Mouse (Mus musculus): ENCODE results near the gene Gm10300. TPM values are rescaled to one million over a fixed set of nuclear protein-coding genes. Genes with fewer than 3 reads are reported as not detected.

Gm10300 gene
- polyA plus RNA-seq, 1 experiment: not detected

GRCm38 (mm10) chr4:132066101-132066773, 8.3 kb upstream of the Gm10300 start:
- Histone ChIP-seq H3K36me3 (ENCODE audit: control insufficient read depth, insufficient read depth) (no peaks in the 10 kb centered on the region), H3K4me3 (ENCODE audit: insufficient read depth, poor library complexity, severe bottlenecking) (no peak overlapping the region), H3K79me3 (ENCODE audit: low read depth) (no peaks in the 10 kb centered on the region), H3ac (ENCODE audit: control insufficient read depth, insufficient read length, low read depth) (no peak overlapping the region), H3K27me3 (ENCODE audit: control insufficient read depth, insufficient read depth, insufficient read length) (no peaks in the 10 kb centered on the region), H3K79me2 (ENCODE audit: control insufficient read depth, insufficient read depth) (no peaks in the 10 kb centered on the region)
- TF ChIP-seq USF1 (IDR thresholded peaks at IDR 0.05; ENCODE audit: low read depth): no peak
- no peak for TF ChIP-seq FOSL1 (IDR thresholded peaks at IDR 0.05; ENCODE audit: insufficient read depth, low read length, poor library complexity, severe bottlenecking)
- no peak for TF ChIP-seq MAX (IDR thresholded peaks at IDR 0.05)
- TF ChIP-seq CTCF (IDR thresholded peaks at IDR 0.05; ENCODE audit: control insufficient read depth, insufficient read depth, insufficient read length): no peak
- no peak for TF ChIP-seq MYOD1 (IDR thresholded peaks at IDR 0.05; ENCODE audit: control insufficient read depth, insufficient read length, low read depth)
- no peak for TF ChIP-seq CEBPB (IDR thresholded peaks at IDR 0.05; ENCODE audit: low read depth)
- TF ChIP-seq MYOG (IDR thresholded peaks at IDR 0.05; ENCODE audit: control insufficient read depth, extremely low read depth, insufficient read length): no peak

- TF ChIP-seq MYOG (IDR thresholded peaks at IDR 0.05; ENCODE audit: control insufficient read depth, extremely low read depth, insufficient read length): no peak
- TF ChIP-seq USF1 (IDR thresholded peaks at IDR 0.05; ENCODE audit: low read depth): no peak
- no peak for TF ChIP-seq CEBPB (IDR thresholded peaks at IDR 0.05; ENCODE audit: low read depth)
- TF ChIP-seq CTCF (IDR thresholded peaks at IDR 0.05; ENCODE audit: control insufficient read depth, insufficient read depth, insufficient read length): no peak
- TF ChIP-seq MYOD1 (IDR thresholded peaks at IDR 0.05; ENCODE audit: control insufficient read depth, insufficient read length, low read depth): no peak
- Histone ChIP-seq H3ac (ENCODE audit: control insufficient read depth, insufficient read length, low read depth) (no peak overlapping the region), H3K79me3 (ENCODE audit: low read depth) (no peaks in the 10 kb centered on the region), H3K36me3 (ENCODE audit: control insufficient read depth, insufficient read depth) (no peaks in the 10 kb centered on the region), H3K4me3 (ENCODE audit: insufficient read depth, poor library complexity, severe bottlenecking) (no peak overlapping the region), H3K79me2 (ENCODE audit: control insufficient read depth, insufficient read depth) (no peaks in the 10 kb centered on the region), H3K27me3 (ENCODE audit: control insufficient read depth, insufficient read depth, insufficient read length) (no peaks in the 10 kb centered on the region)
Observed at GRCm38 (mm10) chr4:132067112-132067937, 7.2 kb upstream of the Gm10300 start.

DNA sequence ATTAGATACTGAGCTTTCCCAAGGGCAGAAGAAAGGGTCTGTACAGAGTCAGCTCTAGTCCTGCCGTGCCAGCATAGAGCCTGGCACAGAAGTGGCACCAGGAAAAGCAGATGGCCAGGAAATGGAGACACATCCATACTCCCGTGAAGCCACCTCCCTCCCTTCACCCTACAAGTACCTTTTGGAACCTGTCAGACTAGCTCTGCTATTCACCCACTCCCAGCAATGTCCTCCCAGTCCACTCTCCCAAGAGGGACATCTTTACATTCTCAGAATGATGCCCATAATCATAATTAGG, 6.6 kb upstream of the Gm10300 start:
- no peak for TF ChIP-seq MYOD1 (IDR thresholded peaks at IDR 0.05; ENCODE audit: control insufficient read depth, insufficient read length, low read depth)
- TF ChIP-seq MYOG (IDR thresholded peaks at IDR 0.05; ENCODE audit: control insufficient read depth, extremely low read depth, insufficient read length): no peak
- TF ChIP-seq CTCF (IDR thresholded peaks at IDR 0.05; ENCODE audit: control insufficient read depth, insufficient read depth, insufficient read length): no peak
- TF ChIP-seq FOSL1 (IDR thresholded peaks at IDR 0.05; ENCODE audit: insufficient read depth, low read length, poor library complexity, severe bottlenecking): no peak
- TF ChIP-seq MAX (IDR thresholded peaks at IDR 0.05): no peak
- TF ChIP-seq USF1 (IDR thresholded peaks at IDR 0.05; ENCODE audit: low read depth): no peak
- no peak for TF ChIP-seq CEBPB (IDR thresholded peaks at IDR 0.05; ENCODE audit: low read depth)
- Histone ChIP-seq H3K27me3 (ENCODE audit: control insufficient read depth, insufficient read depth, insufficient read length) (no peaks in the 10 kb centered on the region), H3K79me3 (ENCODE audit: low read depth) (no peaks in the 10 kb centered on the region), H3ac (ENCODE audit: control insufficient read depth, insufficient read length, low read depth) (no peak overlapping the region), H3K36me3 (ENCODE audit: control insufficient read depth, insufficient read depth) (no peaks in the 10 kb centered on the region), H3K79me2 (ENCODE audit: control insufficient read depth, insufficient read depth) (no peaks in the 10 kb centered on the region), H3K4me3 (ENCODE audit: insufficient read depth, poor library complexity, severe bottlenecking) (no peak overlapping the region)

GRCm38 (mm10) chr4:132071674-132072073, 2.8 kb upstream of the Gm10300 start:
- no peak overlapping the region for H3ac ChIP-seq (ENCODE audit: control insufficient read depth, insufficient read length, low read depth)
- no peaks in the 10 kb centered on the region for H3K27me3 ChIP-seq (ENCODE audit: control insufficient read depth, insufficient read depth, insufficient read length)
- peaks cover 2% of the 10 kb centered on the region for H3K79me3 ChIP-seq (ENCODE audit: low read depth)
- TF ChIP-seq USF1 (IDR thresholded peaks at IDR 0.05; ENCODE audit: low read depth) (no peak), CTCF (IDR thresholded peaks at IDR 0.05; ENCODE audit: control insufficient read depth, insufficient read depth, insufficient read length) (no peak), MAX (IDR thresholded peaks at IDR 0.05) (no peak), CEBPB (IDR thresholded peaks at IDR 0.05; ENCODE audit: low read depth) (no peak), MYOG (IDR thresholded peaks at IDR 0.05; ENCODE audit: control insufficient read depth, extremely low read depth, insufficient read length) (no peak), MYOD1 (IDR thresholded peaks at IDR 0.05; ENCODE audit: control insufficient read depth, insufficient read length, low read depth) (no peak), FOSL1 (IDR thresholded peaks at IDR 0.05; ENCODE audit: insufficient read depth, low read length, poor library complexity, severe bottlenecking) (no peak)
- H3K79me2 ChIP-seq (ENCODE audit: control insufficient read depth, insufficient read depth): no peaks in the 10 kb centered on the region
- H3K4me3 ChIP-seq (ENCODE audit: insufficient read depth, poor library complexity, severe bottlenecking): no peak overlapping the region
- no peaks in the 10 kb centered on the region for H3K36me3 ChIP-seq (ENCODE audit: control insufficient read depth, insufficient read depth)

GRCm38 (mm10) chr4:132072156-132072555, 2.3 kb upstream of the Gm10300 start:
- no peaks in the 10 kb centered on the region for H3K36me3 ChIP-seq (ENCODE audit: control insufficient read depth, insufficient read depth)
- H3K79me3 ChIP-seq (ENCODE audit: low read depth): peaks cover 2% of the 10 kb centered on the region
- no peak for TF ChIP-seq FOSL1 (IDR thresholded peaks at IDR 0.05; ENCODE audit: insufficient read depth, low read length, poor library complexity, severe bottlenecking)
- TF ChIP-seq USF1 (IDR thresholded peaks at IDR 0.05; ENCODE audit: low read depth): no peak
- no peak for TF ChIP-seq CEBPB (IDR thresholded peaks at IDR 0.05; ENCODE audit: low read depth)
- H3K79me2 ChIP-seq (ENCODE audit: control insufficient read depth, insufficient read depth): no peaks in the 10 kb centered on the region
- H3ac ChIP-seq (ENCODE audit: control insufficient read depth, insufficient read length, low read depth): no peak overlapping the region
- H3K27me3 ChIP-seq (ENCODE audit: control insufficient read depth, insufficient read depth, insufficient read length): no peaks in the 10 kb centered on the region
- H3K4me3 ChIP-seq (ENCODE audit: insufficient read depth, poor library complexity, severe bottlenecking): no peak overlapping the region
